Mouse (Mus musculus) limb, embryonic 11.5 days (tissue): ENCODE data around the gene Fam208b. TPM values are rescaled to one million over a fixed set of nuclear protein-coding genes. Genes with fewer than 3 reads are reported as not detected.
A peak's percentile ranks its signal among the peaks of the same experiment; 100 is the strongest.

Experiments used
- ATAC-seq: fragments of 200-750 bp; cut with Nextera tagmentation; 2 replicates; pipeline ENCODE4 v1.8.0; 2017; ENCODE audit warnings: low read depth; ENCODE audit not compliant: insufficient number of reproducible peaks, low FRiP score, low TSS enrichment
- DNase-seq: peaks from one replicate; pipeline ENCODE4 v3.0.0-alpha.2; 2015; ENCODE audit warnings: low spot score
- H3K27ac ChIP-seq: fragments of 300-500 bp; sonication (generic); replicated peaks from 2 replicates; pipeline ENCODE4 v1.5.1; 2014; ENCODE audit warnings: low read depth, mild to moderate bottlenecking, low read length
- H3K27me3 ChIP-seq: fragments of 300-500 bp; sonication (generic); 2 replicates; pipeline ENCODE4 v1.6.1; 2014; ENCODE audit warnings: mild to moderate bottlenecking, low read length, mixed read lengths; ENCODE audit not compliant: control insufficient read depth, insufficient read depth
- H3K36me3 ChIP-seq: fragments of 300-500 bp; sonication (generic); 2 replicates; pipeline ENCODE4 v1.6.1; 2014; ENCODE audit warnings: mild to moderate bottlenecking, low read length, moderate library complexity, mixed read lengths; ENCODE audit not compliant: control insufficient read depth, insufficient read depth
- H3K4me1 ChIP-seq: fragments of 300-500 bp; sonication (generic); 2 replicates; pipeline ENCODE4 v1.6.1; 2014; ENCODE audit warnings: low read length, mixed read lengths; ENCODE audit not compliant: control insufficient read depth, insufficient read depth
- H3K4me2 ChIP-seq: fragments of 300-500 bp; sonication (generic); 2 replicates; pipeline ENCODE4 v1.6.1; 2014; ENCODE audit warnings: low read depth, mild to moderate bottlenecking, moderate library complexity; ENCODE audit not compliant: severe bottlenecking
- H3K4me3 ChIP-seq: fragments of 300-500 bp; sonication (generic); 2 replicates; pipeline ENCODE4 v1.5.1; 2014; ENCODE audit warnings: low read depth, low read length
- H3K9ac ChIP-seq: fragments of 300-500 bp; sonication (generic); 2 replicates; pipeline ENCODE4 v1.6.1; 2014; ENCODE audit warnings: mild to moderate bottlenecking, low read length
- H3K9me3 ChIP-seq: fragments of 300-500 bp; sonication (generic); 2 replicates; pipeline ENCODE4 v1.6.1; 2016; ENCODE audit warnings: low read length; ENCODE audit not compliant: control insufficient read depth
- WGBS: fragments of 180-500 bp; shearing (Covaris S2); extraction: QIAGEN DNeasy Blood & Tissue Kit; methylation state at CpG from one replicate; pipeline ENCODE4 v1.1.7; 2014; 5-methylcytosine and 5-hydroxymethylcytosine counted together
- polyA plus RNA-seq: library from polyadenylated mRNA; unstranded; fragments of >200 nt; fragmentation: Nextera tagmentation; extraction: Ambion mirVana; gene quantifications from 2 replicates; pipeline ENCODE4 v1.2.1, GENCODE M21; 2014

Fam208b gene
- polyA plus RNA-seq, 1 experiment from 2014 or later: 30.6 TPM

- no peak for ATAC-seq
- H3K4me3 ChIP-seq: no peak overlapping the region
- WGBS: 80% methylated on average over 5 of the region's 5 CpGs
Observed at GRCm38 (mm10) chr13:3544925-3545324, 66.0 kb downstream of the Fam208b start.

GRCm38 (mm10) chr13:3544077-3544874, 66.6 kb downstream of the Fam208b start:
- Histone ChIP-seq H3K4me3 (no peak overlapping the region), H3K36me3 (peaks cover 7% of the 10 kb centered on the region), H3K9me3 (no peaks in the 10 kb centered on the region), H3K27ac (no peak overlapping the region), H3K4me2 (no peak overlapping the region), H3K9ac (no peak overlapping the region), H3K27me3 (no peaks in the 10 kb centered on the region), H3K4me1 (0 out of 2 replicates have a peak, but pooled peaks cover 5% of the 10 kb centered on the region)
- no peak for DNase-seq
- 87% methylated on average over 4 of the region's 4 CpGs for WGBS
- ATAC-seq: no peak

More at GRCm38 (mm10) chr13:3544925-3545324, 66.0 kb downstream of the Fam208b start:
- DNase-seq: no peak
- H3K9ac ChIP-seq: no peak overlapping the region
- H3K27me3 ChIP-seq: no peaks in the 10 kb centered on the region
- no peaks in the 10 kb centered on the region for H3K9me3 ChIP-seq
- no peak overlapping the region for H3K27ac ChIP-seq
- H3K4me1 ChIP-seq: 0 out of 2 replicates have a peak, but pooled peaks cover 5% of the 10 kb centered on the region
- peaks cover 7% of the 10 kb centered on the region for H3K36me3 ChIP-seq
- no peak overlapping the region for H3K4me2 ChIP-seq

GRCm38 (mm10) chr13:3541159-3541782, 69.6 kb downstream of the Fam208b start:
- DNase-seq: no peak
- WGBS: 88% methylated on average over 2 of the region's 2 CpGs
- Histone ChIP-seq H3K36me3 (peaks cover 4% of the 10 kb centered on the region), H3K9me3 (no peaks in the 10 kb centered on the region), H3K9ac (no peak overlapping the region), H3K4me1 (0 out of 2 replicates have a peak, but pooled peaks cover 5% of the 10 kb centered on the region), H3K4me3 (no peak overlapping the region), H3K27ac (no peak overlapping the region), H3K4me2 (no peak overlapping the region), H3K27me3 (no peaks in the 10 kb centered on the region)
- ATAC-seq: no peak

GRCm38 (mm10) chr13:3540166-3540565, 70.7 kb downstream of the Fam208b start:
- Histone ChIP-seq H3K9ac (no peak overlapping the region), H3K27me3 (no peaks in the 10 kb centered on the region), H3K36me3 (peaks cover 2% of the 10 kb centered on the region; the same call in 1 of the 2 replicates), H3K27ac (no peak overlapping the region), H3K4me3 (peak overlapping the region; percentile 18; the same call in 1 of the 2 replicates), H3K9me3 (no peaks in the 10 kb centered on the region), H3K4me2 (peak overlapping the region; percentile 15; the same call in 1 of the 2 replicates), H3K4me1 (0 out of 2 replicates have a peak, but pooled peaks cover 5% of the 10 kb centered on the region)
- ATAC-seq: no peak
- DNase-seq: no peak
- WGBS: 19% methylated on average over 2 of the region's 2 CpGs

- peak overlapping the region; percentile 95 for H3K27ac ChIP-seq
- H3K27me3 ChIP-seq: no peaks in the 10 kb centered on the region
- H3K36me3 ChIP-seq: peaks cover 2% of the 10 kb centered on the region; the same call in 1 of the 2 replicates
- peak overlapping the region; percentile 97 for H3K9ac ChIP-seq
- H3K4me1 ChIP-seq: 0 out of 2 replicates have a peak, but pooled peaks cover 5% of the 10 kb centered on the region
- peak overlapping the region; percentile 67 for H3K4me2 ChIP-seq
- H3K4me3 ChIP-seq: peak overlapping the region; percentile 96
- DNase-seq (peak; percentile 34), ATAC-seq (no peak)
- H3K9me3 ChIP-seq: no peaks in the 10 kb centered on the region
- WGBS: 2% methylated on average over 15 of the region's 15 CpGs
Observed at GRCm38 (mm10) chr13:3538969-3539562, 71.8 kb downstream of the Fam208b start.

- Histone ChIP-seq H3K27me3 (no peaks in the 10 kb centered on the region), H3K9me3 (no peaks in the 10 kb centered on the region), H3K36me3 (peaks cover 2% of the 10 kb centered on the region; the same call in 1 of the 2 replicates), H3K9ac (peak overlapping the region; percentile 97), H3K4me2 (peak overlapping the region; percentile 67), H3K27ac (peak overlapping the region; percentile 95), H3K4me3 (peak overlapping the region; percentile 96), H3K4me1 (0 out of 2 replicates have a peak, but pooled peaks cover 5% of the 10 kb centered on the region)
- peak; percentile 74 for DNase-seq
- peak; percentile 61 for ATAC-seq
- whole genome bisulfite sequencing: under 1% methylated on average over 59 of the region's 59 CpGs
Observed at GRCm38 (mm10) chr13:3538223-3538968, 72.5 kb downstream of the Fam208b start.

GRCm38 (mm10) chr13:3537594-3538222, 73.2 kb downstream of the Fam208b start, which contains the start of gene Gdi2:
Gdi2 (plus strand) TSS chr13:3538063.
- under 1% methylated on average over 38 of the region's 47 CpGs for WGBS
- H3K4me2 ChIP-seq: peak within 1 kb of the TSS; percentile 67
- DNase-seq (peak; percentile 96), ATAC-seq (peak; percentile 97)
- 0 out of 2 replicates have a peak, but pooled peaks cover 5% of the 10 kb centered on the region for H3K4me1 ChIP-seq
- peak within 1 kb of the TSS; percentile 97 for H3K9ac ChIP-seq
- H3K27me3 ChIP-seq: no peaks in the 10 kb centered on the region
- H3K9me3 ChIP-seq: no peaks in the 10 kb centered on the region
- H3K27ac ChIP-seq: peak within 1 kb of the TSS; percentile 95
- peak within 1 kb of the TSS; percentile 96 for H3K4me3 ChIP-seq
- H3K36me3 ChIP-seq: peaks cover 2% of the 10 kb centered on the region; the same call in 1 of the 2 replicates
